Mouse (Mus musculus): ENCODE measurements around the gene Epop.

Gene Epop

GRCm38 (mm10) chr11:97631500-97631899 is 2.0 kb upstream of the Epop start:
- in situ Hi-C loops (cut with MboI; ENCODE audit: unreplicated experiment in 2 of 2), result loop anchor here (5.0 kb wide), 2 partner anchors 61 to 214 kb away; partner anchors contain the start of gene Arhgap23 (in 1 of the 2)

- in situ Hi-C loops (cut with MboI; ENCODE audit: unreplicated experiment in 2 of 2), result loop anchor here (5.0 kb wide), 2 partner anchors 61 to 214 kb away; partner anchors contain the start of gene Arhgap23 (in 1 of the 2)
These were observed 1.5 kb upstream of the Epop start for GRCm38 (mm10) chr11:97631046-97631445.

DNA sequence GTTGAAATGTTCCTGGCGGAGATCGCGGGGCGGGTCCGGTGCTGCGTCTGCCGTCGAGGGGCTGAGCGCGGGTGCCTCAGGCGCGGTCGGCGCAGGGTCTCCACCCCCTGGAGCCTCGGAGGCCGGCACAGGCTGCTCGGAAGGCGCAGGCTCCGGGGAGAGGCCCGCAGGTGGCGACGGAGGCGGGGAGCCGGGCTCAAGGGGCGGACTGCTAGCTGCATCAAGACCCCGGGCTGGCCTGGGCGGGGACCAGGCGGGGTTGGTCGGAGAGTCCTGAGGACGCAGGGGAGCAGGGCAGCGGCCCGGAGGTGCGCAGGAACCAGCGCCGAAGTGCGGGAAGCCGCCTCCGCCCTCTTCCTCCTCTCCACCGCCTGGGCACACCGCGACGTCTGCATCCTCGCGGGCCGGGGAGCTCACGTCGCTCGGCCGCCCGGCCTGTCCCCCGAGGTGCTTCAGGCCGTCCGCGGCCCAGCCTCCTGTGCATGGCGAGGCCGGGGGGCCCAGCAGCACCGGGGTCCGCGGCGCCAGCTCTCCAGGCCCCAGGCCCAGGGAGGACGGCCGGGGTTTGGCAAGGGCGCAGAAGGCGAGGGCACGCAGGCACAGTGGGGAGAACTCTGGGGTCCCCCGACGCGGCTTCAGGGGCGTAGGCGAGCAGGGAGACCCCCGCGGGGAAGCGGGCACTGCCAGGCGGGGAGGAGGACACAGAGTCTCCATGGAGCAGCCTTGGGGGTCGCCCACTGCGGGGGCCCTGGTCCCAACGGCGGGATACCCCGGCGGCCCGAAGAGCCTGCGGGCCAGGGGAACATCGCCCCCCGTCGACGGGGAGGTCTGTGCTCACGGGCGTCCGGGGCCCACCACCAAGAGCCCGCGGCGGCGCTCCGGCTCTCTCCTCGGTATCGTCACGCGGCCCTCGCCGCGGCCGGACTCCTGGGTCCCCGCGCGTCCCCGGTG is 659 bp downstream of the Epop start:
- in situ Hi-C loops (cut with MboI; ENCODE audit: unreplicated experiment in 2 of 2), result loop anchor here in 1 of 2 experiments (10.0 kb wide), 1 partner anchor 94 kb away; no protein-coding TSS in a partner anchor

- in situ Hi-C loops (cut with MboI; ENCODE audit: unreplicated experiment in 2 of 2), result loop anchor here in 1 of 2 experiments (10.0 kb wide), 1 partner anchor 93 kb away; no protein-coding TSS in a partner anchor
These were observed 1.3 kb downstream of the Epop start for GRCm38 (mm10) chr11:97628303-97628567.

DNA sequence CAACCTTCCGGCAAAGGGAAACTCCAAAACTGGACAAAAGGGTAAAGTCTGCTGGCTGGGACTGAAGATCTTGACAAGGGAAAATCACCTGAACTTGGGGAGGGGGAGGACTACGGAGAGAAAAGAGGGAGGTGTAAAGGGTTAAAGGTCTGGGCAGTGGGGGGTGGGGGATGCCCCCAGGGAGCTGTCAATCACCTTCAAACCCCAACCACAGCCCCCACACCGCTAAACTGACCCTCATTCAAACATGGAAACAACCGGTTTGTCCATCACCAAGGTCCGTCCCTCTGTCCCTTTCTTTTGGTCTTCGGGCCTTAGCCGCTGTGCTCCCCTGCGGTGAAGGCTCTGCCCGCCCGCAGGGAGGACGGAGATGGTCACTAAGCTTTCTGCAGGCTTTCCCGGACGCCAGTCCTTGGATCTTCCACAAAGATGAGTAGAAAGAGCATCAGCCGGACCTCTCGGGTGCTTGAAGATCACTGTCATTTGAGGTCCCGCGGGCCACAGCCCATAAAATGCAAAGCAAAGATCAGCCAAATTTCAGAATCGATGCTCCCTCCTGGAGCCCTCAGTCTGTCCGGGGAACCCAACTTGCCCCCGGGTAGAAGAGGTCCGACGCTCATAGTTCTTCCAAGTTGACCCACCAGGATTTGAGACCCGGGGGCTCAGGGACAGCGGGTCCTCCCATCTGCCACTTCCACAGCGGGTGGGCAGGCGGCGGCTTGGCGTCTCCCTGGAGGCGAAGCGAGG is 1.8 kb downstream of the Epop start:
- in situ Hi-C loops (cut with MboI; ENCODE audit: unreplicated experiment in 2 of 2), result loop anchor here in 1 of 2 experiments (10.0 kb wide), 1 partner anchor 93 kb away; no protein-coding TSS in a partner anchor

DNA sequence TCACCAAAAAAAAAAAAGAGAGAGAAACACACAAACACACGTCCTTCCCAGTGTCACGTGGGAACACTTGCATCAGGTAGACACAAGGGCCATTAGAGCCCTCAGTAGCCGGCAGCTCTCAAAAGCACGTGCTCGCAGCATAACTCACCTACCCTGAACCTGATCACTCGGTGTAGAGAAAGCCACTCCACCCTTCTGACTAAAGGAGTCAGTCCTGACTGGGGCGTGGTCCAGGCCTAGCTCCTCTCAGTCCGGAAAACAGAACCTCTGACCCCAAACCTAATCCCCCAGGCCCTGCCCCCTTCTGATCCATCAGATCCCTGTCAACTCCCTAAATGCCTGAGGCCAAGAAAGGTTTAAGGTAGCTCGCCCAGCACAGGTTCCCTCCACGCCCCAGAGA is 2.7 kb downstream of the Epop start:
- in situ Hi-C loops (cut with MboI; ENCODE audit: unreplicated experiment in 2 of 2), result loop anchor here in 1 of 2 experiments (10.0 kb wide), 1 partner anchor 92 kb away; no protein-coding TSS in a partner anchor

DNA sequence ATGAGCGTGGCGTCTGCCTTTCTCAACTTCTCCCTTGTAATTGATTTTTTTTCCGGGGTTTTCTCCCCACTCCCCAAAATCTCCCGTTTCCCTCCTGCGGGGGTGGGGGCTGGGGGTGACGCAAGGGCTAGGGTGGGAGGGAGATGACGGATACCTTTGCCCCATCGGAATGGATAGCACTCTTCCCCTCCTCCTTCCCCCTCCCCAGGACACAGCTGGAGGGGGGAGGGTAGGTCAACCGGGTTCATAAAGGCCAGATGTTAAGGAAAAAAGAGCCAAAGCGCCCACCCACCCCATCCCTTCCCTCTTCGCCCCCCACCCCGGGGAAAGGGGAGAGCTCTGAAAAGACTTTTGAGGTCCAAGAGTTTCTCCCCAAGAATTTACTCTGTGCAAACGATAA is 3.1 kb downstream of the Epop start:
- in situ Hi-C loops (cut with MboI; ENCODE audit: unreplicated experiment in 2 of 2), result loop anchor here in 1 of 2 experiments (10.0 kb wide), 1 partner anchor 92 kb away; no protein-coding TSS in a partner anchor

DNA sequence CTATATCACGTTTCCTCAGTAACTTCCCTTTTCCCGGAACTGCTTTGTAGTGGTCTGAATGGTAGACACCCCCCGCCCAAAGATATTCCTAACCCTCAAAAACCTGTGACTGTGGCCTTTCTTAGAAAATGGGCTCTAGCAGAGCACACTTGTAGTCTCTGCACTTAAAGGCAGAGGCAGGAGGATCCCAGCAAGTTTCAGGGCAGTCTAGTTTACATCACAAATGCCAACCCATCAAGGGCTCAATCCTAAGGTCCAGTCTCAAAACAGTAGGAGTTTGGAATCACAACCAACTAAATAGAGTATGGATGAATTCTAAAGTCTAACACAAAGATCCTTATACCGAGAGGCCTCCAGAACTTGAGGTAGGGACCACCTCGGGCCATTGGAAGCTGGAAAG is 4.0 kb downstream of the Epop start:
- in situ Hi-C loops (cut with MboI; ENCODE audit: unreplicated experiment in 2 of 2), result loop anchor here in 1 of 2 experiments (10.0 kb wide), 1 partner anchor 91 kb away; no protein-coding TSS in a partner anchor

GRCm38 (mm10) chr11:97623166-97623565 is 6.3 kb downstream of the Epop start:
- in situ Hi-C loops (cut with MboI; ENCODE audit: unreplicated experiment in 2 of 2), result loop anchor here (5.0 to 10.0 kb wide), 3 partner anchors 88 to 266 kb away; no protein-coding TSS in a partner anchor

DNA sequence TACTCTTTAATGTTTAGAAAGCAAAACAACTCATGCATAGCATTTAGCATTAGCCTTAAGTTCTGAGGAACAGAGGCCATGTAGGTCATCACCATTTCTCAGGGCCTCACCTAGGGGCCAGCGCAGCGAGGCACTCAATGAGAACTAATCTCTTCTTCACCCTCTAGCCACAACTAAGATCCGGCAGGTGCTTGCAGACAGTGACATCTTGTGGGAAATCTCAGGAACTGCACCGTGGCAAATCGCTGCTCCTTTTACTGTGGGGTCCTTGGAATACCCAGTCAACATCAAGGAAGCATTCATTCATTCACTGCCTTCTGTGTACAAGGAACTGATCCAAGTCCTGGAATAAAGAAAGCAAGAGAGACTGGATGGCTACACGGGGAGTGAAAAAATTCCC is 7.1 kb downstream of the Epop start:
- in situ Hi-C loops (cut with MboI; ENCODE audit: unreplicated experiment in 2 of 2), result loop anchor here (5.0 to 10.0 kb wide), 3 partner anchors 88 to 265 kb away; no protein-coding TSS in a partner anchor

DNA sequence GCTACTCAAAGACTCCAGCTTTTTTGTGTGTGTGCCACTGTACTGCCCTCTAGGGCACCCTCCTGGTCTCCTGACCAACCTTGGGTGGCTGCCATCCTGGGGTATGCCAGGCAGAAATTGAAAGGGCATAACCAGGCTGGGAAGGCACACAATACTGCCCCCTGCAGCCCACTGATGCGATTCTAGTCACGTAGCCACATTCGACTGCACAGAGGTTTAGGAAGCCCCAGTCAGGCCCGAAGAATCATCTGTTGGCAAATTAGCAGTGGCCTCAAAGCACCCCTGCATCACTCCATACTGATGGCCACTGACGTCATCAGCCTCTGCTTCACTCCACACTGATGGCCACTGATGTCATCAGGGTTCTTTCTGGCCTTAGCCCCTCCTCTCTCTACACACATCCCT is 10.1 kb downstream of the Epop start:
- in situ Hi-C loops (cut with MboI; ENCODE audit: unreplicated experiment in 2 of 2), result no loop called here

- in situ Hi-C loops (cut with MboI; ENCODE audit: unreplicated experiment in 2 of 2), result no loop called here
These were observed 11.1 kb downstream of the Epop start for GRCm38 (mm10) chr11:97618368-97618767.

GRCm38 (mm10) chr11:97615276-97615675 is 14.2 kb downstream of the Epop start:
- in situ Hi-C loops (cut with MboI; ENCODE audit: unreplicated experiment in 2 of 2), result no loop called here

- in situ Hi-C loops (cut with MboI; ENCODE audit: unreplicated experiment in 2 of 2), result no loop called here
These were observed 18.4 kb downstream of the Epop start for GRCm38 (mm10) chr11:97611076-97611475.

DNA sequence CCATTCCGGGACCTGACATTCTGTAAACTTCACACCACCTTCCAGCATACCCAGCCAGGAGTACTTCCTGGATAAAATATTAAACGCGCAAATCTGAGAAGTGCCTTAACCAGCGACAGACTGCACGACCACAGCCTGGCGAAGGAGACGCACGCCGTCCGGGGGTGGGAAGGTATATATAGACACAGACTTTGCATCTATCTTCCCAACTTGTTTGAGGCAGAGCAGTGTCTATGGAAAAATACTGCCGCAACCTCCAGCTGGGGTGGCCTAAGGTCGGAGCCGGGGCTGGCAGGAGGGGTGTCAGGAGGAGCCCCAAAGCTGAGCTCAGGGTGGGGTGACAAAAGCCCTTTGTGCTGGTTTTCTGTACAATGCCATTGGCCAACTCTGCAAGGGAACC is 19.8 kb downstream of the Epop start:
- in situ Hi-C loops (cut with MboI; ENCODE audit: unreplicated experiment in 2 of 2), result no loop called here

DNA sequence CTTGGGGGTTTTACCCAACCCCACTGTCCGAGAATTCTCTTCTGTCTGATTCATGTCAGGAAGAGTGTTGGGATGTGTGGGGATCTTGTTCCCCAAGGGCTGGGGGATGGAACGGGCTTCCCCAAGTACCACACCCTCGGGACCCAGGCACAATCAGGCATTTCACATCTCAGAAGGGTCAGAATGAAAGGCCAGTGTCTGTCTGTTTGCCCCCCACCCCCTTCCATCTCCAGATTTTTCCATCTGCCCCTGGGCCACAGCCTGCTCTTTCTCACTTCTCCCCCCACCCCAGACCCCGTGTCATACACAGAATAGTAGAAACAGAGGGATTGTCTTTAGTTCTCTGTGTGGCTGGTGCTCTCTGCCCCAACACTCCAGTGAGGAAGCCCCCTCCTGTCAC is 20.6 kb downstream of the Epop start:
- in situ Hi-C loops (cut with MboI; ENCODE audit: unreplicated experiment in 2 of 2), result no loop called here

- in situ Hi-C loops (cut with MboI; ENCODE audit: unreplicated experiment in 2 of 2), result no loop called here
These were observed 22.3 kb downstream of the Epop start for GRCm38 (mm10) chr11:97607056-97607725.

DNA sequence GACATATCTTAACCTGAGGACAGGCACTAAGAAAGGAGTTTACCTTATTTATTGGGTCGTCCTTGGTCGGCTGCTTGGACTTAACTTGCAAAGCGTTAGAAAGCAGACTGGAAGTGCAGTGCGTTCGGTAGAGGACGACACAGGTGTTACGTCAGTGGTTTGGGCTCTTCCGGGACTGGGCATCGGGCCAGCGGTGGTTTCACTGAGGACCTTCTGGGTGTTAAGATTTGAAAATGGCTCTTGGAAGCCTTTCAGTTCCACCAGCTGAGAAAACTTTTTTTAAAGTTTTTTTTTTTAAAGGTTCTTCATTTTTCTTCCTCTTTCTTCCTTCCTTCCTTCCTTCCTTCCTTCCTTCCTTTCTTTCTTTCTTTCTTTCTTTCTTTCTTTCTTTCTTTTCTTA is 25.6 kb downstream of the Epop start:
- in situ Hi-C loops (cut with MboI; ENCODE audit: unreplicated experiment in 2 of 2), result no loop called here

DNA sequence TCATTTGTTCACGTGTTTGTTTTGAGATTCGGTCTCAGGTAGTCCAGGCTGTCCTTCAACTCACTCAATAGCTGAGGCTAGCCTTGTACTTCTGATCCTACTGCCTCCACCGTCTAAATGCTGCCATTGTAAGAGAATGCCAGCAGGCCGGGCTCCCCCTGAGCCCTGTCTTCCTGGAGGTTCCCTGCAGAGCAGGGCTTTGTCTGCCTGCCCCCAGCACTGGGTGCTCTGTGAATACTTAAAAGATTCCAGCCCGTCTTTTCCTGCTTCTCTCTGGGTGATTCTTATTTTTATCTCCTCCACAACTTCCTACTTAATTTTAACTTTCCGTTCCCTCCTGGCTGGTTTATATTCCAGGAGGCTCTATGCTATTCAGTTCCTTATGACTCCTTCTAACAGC is 27.3 kb downstream of the Epop start:
- in situ Hi-C loops (cut with MboI; ENCODE audit: unreplicated experiment in 2 of 2), result no loop called here

DNA sequence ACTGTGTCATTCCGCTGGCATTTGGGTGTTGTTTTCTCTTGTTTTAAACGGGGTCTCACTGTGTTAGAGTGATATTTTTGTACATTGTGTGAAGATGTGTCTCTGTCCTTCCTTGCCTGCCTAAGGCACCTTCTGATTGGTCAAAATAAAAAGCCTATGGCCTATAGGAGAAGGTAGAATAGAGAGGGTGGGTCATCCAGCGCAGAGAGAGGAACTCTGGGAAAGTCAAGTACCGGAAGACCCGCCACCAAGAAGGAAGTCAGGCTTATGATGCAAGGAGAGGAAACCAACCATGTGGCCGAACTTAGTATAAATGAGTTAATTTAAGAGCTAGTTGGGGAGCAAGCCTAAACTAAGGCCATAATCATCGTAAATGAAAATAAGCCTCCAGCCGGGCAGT is 30.4 kb downstream of the Epop start:
- in situ Hi-C loops (cut with MboI; ENCODE audit: unreplicated experiment in 2 of 2), result no loop called here
